Mouse (Mus musculus): ENCODE data around the gene Polr2m. TPM values are rescaled to one million over a fixed set of nuclear protein-coding genes. Genes with fewer than 3 reads are reported as not detected.

The Polr2m gene
- total RNA-seq, 1 experiment from 2014 or later = 74.5 TPM

- no peak for ATAC-seq (ENCODE audit: extremely low read depth, insufficient number of reproducible peaks, low FRiP score, poor library complexity, severe bottlenecking)
These were observed 7.1 kb downstream of the Polr2m start for GRCm38 (mm10) chr9:71478596-71478995.

GRCm38 (mm10) chr9:71476601-71477000 lies 9.1 kb downstream of the Polr2m start:
- no peak for ATAC-seq (ENCODE audit: extremely low read depth, insufficient number of reproducible peaks, low FRiP score, poor library complexity, severe bottlenecking)

- no peak for ATAC-seq (ENCODE audit: extremely low read depth, insufficient number of reproducible peaks, low FRiP score, poor library complexity, severe bottlenecking)
These were observed 10.2 kb downstream of the Polr2m start for GRCm38 (mm10) chr9:71475536-71475935.

- ATAC-seq (ENCODE audit: extremely low read depth, insufficient number of reproducible peaks, low FRiP score, poor library complexity, severe bottlenecking) = no peak
These were observed 18.3 kb downstream of the Polr2m start for GRCm38 (mm10) chr9:71467434-71467833.

- no peak for ATAC-seq (ENCODE audit: extremely low read depth, insufficient number of reproducible peaks, low FRiP score, poor library complexity, severe bottlenecking)
These were observed 19.6 kb downstream of the Polr2m start for GRCm38 (mm10) chr9:71466111-71466510.

- no peak for ATAC-seq (ENCODE audit: extremely low read depth, insufficient number of reproducible peaks, low FRiP score, poor library complexity, severe bottlenecking)
These were observed 22.6 kb downstream of the Polr2m start for GRCm38 (mm10) chr9:71463072-71463667.

- ATAC-seq (ENCODE audit: extremely low read depth, insufficient number of reproducible peaks, low FRiP score, poor library complexity, severe bottlenecking) = no peak
These were observed 29.0 kb downstream of the Polr2m start for GRCm38 (mm10) chr9:71456738-71457137.

- ATAC-seq (ENCODE audit: extremely low read depth, insufficient number of reproducible peaks, low FRiP score, poor library complexity, severe bottlenecking) = no peak
These were observed 31.8 kb downstream of the Polr2m start for GRCm38 (mm10) chr9:71453917-71454316.

- no peak for ATAC-seq (ENCODE audit: extremely low read depth, insufficient number of reproducible peaks, low FRiP score, poor library complexity, severe bottlenecking)
These were observed 32.4 kb downstream of the Polr2m start for GRCm38 (mm10) chr9:71453352-71453751.

GRCm38 (mm10) chr9:71450626-71451025 lies 35.1 kb downstream of the Polr2m start:
- ATAC-seq (ENCODE audit: extremely low read depth, insufficient number of reproducible peaks, low FRiP score, poor library complexity, severe bottlenecking) = no peak

GRCm38 (mm10) chr9:71447573-71447972 lies 38.2 kb downstream of the Polr2m start:
- ATAC-seq (ENCODE audit: extremely low read depth, insufficient number of reproducible peaks, low FRiP score, poor library complexity, severe bottlenecking) = no peak

GRCm38 (mm10) chr9:71445308-71445707 lies 40.4 kb downstream of the Polr2m start:
- no peak for ATAC-seq (ENCODE audit: extremely low read depth, insufficient number of reproducible peaks, low FRiP score, poor library complexity, severe bottlenecking)

GRCm38 (mm10) chr9:71438146-71438545 lies 47.6 kb downstream of the Polr2m start:
- ATAC-seq (ENCODE audit: extremely low read depth, insufficient number of reproducible peaks, low FRiP score, poor library complexity, severe bottlenecking) = no peak

Other genes starting within 250 kb of the Polr2m start
- gene Myzap, start 106.4 kb upstream of the Polr2m start, total RNA-seq (2017) = 6.6 and 6.8 TPM in 2 replicates